In the genomic region with DNA sequence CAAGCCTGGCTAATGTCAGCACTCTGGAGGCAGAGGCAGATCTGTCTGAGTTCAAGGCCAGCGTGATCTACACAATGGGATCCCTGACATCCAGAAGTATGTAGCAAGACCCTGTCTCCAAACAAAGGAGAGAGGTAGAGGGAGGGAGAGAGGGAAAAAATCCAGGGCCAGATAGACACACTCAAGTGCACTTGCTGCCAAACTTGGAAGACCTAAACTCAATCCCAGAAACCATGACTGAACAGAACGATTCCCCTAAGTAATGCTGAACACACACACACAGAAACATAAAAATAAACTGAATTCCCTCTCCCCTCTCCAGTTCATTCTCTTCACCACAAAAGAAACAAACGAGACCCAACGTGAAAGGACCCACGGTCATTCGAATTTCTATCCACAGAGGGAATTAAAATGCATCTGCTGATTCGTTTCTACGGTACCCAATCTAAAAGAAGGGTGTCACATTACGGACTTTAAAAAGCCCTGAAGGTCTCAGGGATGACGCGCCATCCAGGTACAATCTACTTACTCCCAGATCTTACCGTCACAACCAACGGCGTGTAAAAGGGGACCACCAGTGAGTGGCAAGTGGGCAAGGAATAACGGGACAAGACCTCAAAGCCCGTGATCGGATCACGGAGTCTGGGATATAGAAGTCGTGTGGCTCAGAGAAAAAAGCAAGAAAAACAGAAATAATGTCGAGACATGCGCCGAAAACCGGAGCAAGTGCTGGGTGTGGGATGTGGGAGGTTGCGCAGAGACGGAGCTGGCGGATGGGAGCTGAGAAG, we compare ENCODE assay signal across 8 mouse cellular contexts. TPM values are rescaled to one million over a fixed set of nuclear protein-coding genes. Genes with fewer than 3 reads are reported as not detected.
DNase-seq lines count a peak whose midpoint lies in the region; ATAC-seq lines count a peak whose summit lies in the region.

No protein-coding gene starts in this region.

- H3K4me1 ChIP-seq in hindbrain, embryonic 13.5 days (replicated peaks), result peaks cover 36% of the 10 kb centered on the region

- under 1% methylated on average over 26 of the region's 26 CpGs for WGBS in hindbrain, embryonic 13.5 days

- H3K27ac ChIP-seq in hindbrain, embryonic 13.5 days, result peak overlapping the region; percentile 97

- peaks cover 32% of the 10 kb centered on the region for H3K36me3 ChIP-seq in hindbrain, embryonic 13.5 days

- peak; percentile 50 for DNase-seq in adrenal gland, postnatal 14 days
- no peak for DNase-seq in adrenal gland, adult 2 months
- peak; percentile 13 for DNase-seq in urinary bladder, postnatal 14 days (ENCODE audit: low spot score)
- no peak for DNase-seq in urinary bladder, postnatal 25 days (ENCODE audit: low spot score)
- peak; percentile 21 for DNase-seq in lung, postnatal 25 days (ENCODE audit: low spot score)
- no peak for DNase-seq in right cerebral cortex, adult 2 months (ENCODE audit: low spot score in 2 of 2)
- no peak for DNase-seq in cerebellum, postnatal 25 days

- H3K27me3 ChIP-seq in hindbrain, embryonic 13.5 days, result no peaks in the 10 kb centered on the region

- H3K4me3 ChIP-seq in hindbrain, embryonic 13.5 days, result peak overlapping the region; percentile 91

- no peaks in the 10 kb centered on the region for H3K9me3 ChIP-seq in hindbrain, embryonic 13.5 days

- no peak; the same call in 1 of the 2 replicates for ATAC-seq in hindbrain, embryonic 13.5 days (ENCODE audit: low FRiP score)

- peak overlapping the region; percentile 99 for H3K9ac ChIP-seq in hindbrain, embryonic 13.5 days

- H3K4me2 ChIP-seq in hindbrain, embryonic 13.5 days, result peak overlapping the region; percentile 84

RNA-seq across cellular contexts. Expression of a gene that starts 0.7 kb away (rescaled TPM):
- total RNA-seq in adrenal gland, postnatal 14 days (2021), result 93.9 and 95.9 TPM in 2 replicates
- total RNA-seq in adrenal gland, adult 2 months (2021), result 100 to 1,000 TPM in 1 of 2 experiments, 10 to 100 TPM in 1; 86.3 to 104 TPM
- polyA plus RNA-seq in adrenal gland, adult 2 months (2012; rRNA removed), result 5.4 and 7.2 TPM in 2 replicates
- polyA plus RNA-seq in hindbrain, embryonic 13.5 days (2015; fragmentation: Nextera tagmentation; extraction: Ambion mirVana), result 235 and 243 TPM in 2 replicates

RNA-seq across cellular contexts. Expression of a gene that starts 23.2 kb away (rescaled TPM):
- 31.6 and 38.3 TPM in 2 replicates for total RNA-seq in adrenal gland, postnatal 14 days (2021)
- total RNA-seq in adrenal gland, adult 2 months (2021), result 10 to 100 TPM; 19.7 to 30.4 TPM
- 73.0 and 73.9 TPM in 2 replicates for polyA plus RNA-seq in adrenal gland, adult 2 months (2012; rRNA removed)
- 69.6 TPM in 2 replicates for polyA plus RNA-seq in hindbrain, embryonic 13.5 days (2015; fragmentation: Nextera tagmentation; extraction: Ambion mirVana)

Comparison
In these comparisons a context has a peak if more than half of its experiments do, and no peak if none do; other contexts are left out.
1. DNase-seq: peak in adrenal gland, postnatal 14 days (single experiment), urinary bladder, postnatal 14 days (single experiment) and lung, postnatal 25 days (single experiment); none in adrenal gland, adult 2 months (single experiment), urinary bladder, postnatal 25 days (single experiment), right cerebral cortex, adult 2 months (0 of 2) and cerebellum, postnatal 25 days (0 of 2).